Mouse (Mus musculus) spleen, adult 2 months (tissue): Measurements from ENCODE around the gene Ttll8. TPM values are rescaled to one million over a fixed set of nuclear protein-coding genes. Genes with fewer than 3 reads are reported as not detected.

Source experiments
- DNase-seq, 2 experiments: peaks; one replicate each; pipeline versions ENCODE4 v3.0.0 to v3.0.0-alpha.2; 2012 to 2021; ENCODE audit warnings: low spot score in 2 of 2, low read depth in 1 of 2
- H3K27ac ChIP-seq: fragments of 200-500 bp; 2 replicates; pipeline ENCODE4 v1.5.1; 2012; ENCODE audit warnings: low read length, inconsistent platforms; ENCODE audit not compliant: insufficient read depth
- H3K27me3 ChIP-seq: fragments of 200-500 bp; 2 replicates; pipeline ENCODE4 v1.6.1; 2012; ENCODE audit warnings: mild to moderate bottlenecking, moderate library complexity, low read length, inconsistent platforms; ENCODE audit not compliant: control insufficient read depth, insufficient read depth
- H3K36me3 ChIP-seq: fragments of 200-500 bp; 2 replicates; pipeline ENCODE4 v1.6.1; 2012; ENCODE audit warnings: mild to moderate bottlenecking, low read length, inconsistent platforms; ENCODE audit not compliant: control insufficient read depth, insufficient read depth
- H3K4me1 ChIP-seq: fragments of 200-500 bp; 2 replicates; pipeline ENCODE4 v1.6.1; 2011; ENCODE audit warnings: inconsistent platforms; ENCODE audit not compliant: control insufficient read depth, insufficient read depth, insufficient read length
- H3K4me3 ChIP-seq: fragments of 200-500 bp; 2 replicates; pipeline ENCODE4 v1.5.1; 2011; ENCODE audit warnings: mild to moderate bottlenecking, inconsistent platforms; ENCODE audit not compliant: insufficient read depth, insufficient read length; ENCODE audit errors: extremely low read depth
- CTCF ChIP-seq: fragments of 200-500 bp; IDR thresholded peaks from 2 replicates; pipeline ENCODE4 v1.5.1; 2011; ENCODE audit warnings: mild to moderate bottlenecking, inconsistent platforms; ENCODE audit not compliant: insufficient read depth, insufficient read length, insufficient replicate concordance; ENCODE audit errors: extremely low read depth
- POLR2A ChIP-seq: fragments of 200-500 bp; IDR thresholded peaks from 2 replicates; pipeline ENCODE4 v1.6.1; 2011; ENCODE audit warnings: low read depth, low read length, inconsistent platforms
- WGBS: fragments of 180-500 bp; shearing (Covaris S2); methylation state at CpG from one replicate; pipeline ENCODE4 v1.1.7; 2018; 5-methylcytosine and 5-hydroxymethylcytosine counted together
- polyA plus RNA-seq: library from polyadenylated mRNA; depleted of rRNA; stranded (reverse); fragments of >200 nt; gene quantifications from 2 replicates; pipeline ENCODE4 v1.2.3, GENCODE M21; 2012; rRNA removed

Gene Ttll8
- polyA plus RNA-seq, 1 experiment, result not detected

DNA sequence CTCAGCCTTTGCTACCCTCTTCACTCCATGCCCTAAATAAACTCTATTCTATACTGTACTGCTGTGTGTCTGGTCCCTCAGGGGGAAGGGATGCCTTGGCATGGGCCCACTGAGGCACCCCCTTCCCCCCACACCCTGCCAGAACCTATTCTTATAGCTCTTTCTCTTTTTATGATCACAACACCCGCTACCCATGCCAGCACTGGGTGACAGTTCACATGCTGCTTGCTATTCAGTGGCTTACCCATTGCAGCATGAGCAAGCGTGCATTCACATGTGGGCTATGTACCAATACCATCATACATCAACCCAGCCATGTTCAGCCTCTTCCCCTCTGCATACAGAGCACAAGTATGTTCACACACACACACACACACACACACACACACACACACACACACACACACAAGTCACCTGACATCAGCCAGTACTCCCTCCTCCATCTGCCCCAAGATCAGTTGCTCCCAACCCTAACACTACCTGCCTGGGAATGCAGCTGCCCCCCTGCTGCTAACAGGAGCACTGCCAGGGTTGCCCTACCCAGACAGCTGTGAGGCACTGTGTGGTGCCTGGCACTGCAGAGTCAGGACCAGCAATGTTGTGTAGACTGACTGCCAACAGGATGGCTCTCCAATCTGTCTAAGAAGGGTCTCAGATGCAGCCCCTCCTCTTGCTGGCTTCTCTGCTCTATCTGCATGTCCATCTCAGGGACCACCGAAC is 112.5 kb downstream of the Ttll8 start:
- Histone ChIP-seq H3K36me3 (no peaks in the 10 kb centered on the region), H3K27me3 (no peaks in the 10 kb centered on the region), H3K4me3 (no peak overlapping the region), H3K4me1 (no peaks in the 10 kb centered on the region), H3K27ac (no peak overlapping the region)
- 92% methylated on average over 3 of the region's 3 CpGs for WGBS
- TF ChIP-seq CTCF (no peak), POLR2A (no peak)
- no peak for DNase-seq

DNA sequence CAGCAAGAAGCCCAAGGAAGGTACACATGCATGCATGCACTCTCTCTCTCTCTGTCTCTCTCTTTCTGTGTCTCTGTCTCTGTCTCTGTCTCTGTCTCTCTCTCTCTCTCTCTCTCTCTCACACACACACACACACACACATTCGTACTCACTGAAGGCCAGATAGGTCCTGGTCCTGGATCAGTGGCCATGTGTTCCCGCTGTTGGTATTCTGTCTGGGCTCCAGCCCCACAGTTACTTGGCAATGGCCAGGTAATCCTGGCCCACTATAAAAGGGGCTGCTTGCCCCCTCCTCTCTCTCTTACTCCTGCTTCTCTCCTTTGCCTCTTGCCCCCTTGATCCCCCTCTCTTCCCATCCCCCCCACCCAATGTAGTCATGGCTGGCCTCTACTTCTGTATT is 113.1 kb downstream of the Ttll8 start:
- H3K36me3 ChIP-seq, result no peaks in the 10 kb centered on the region
- no peaks in the 10 kb centered on the region for H3K27me3 ChIP-seq
- H3K4me3 ChIP-seq, result no peak overlapping the region
- no peak overlapping the region for H3K27ac ChIP-seq
- WGBS, result 91% methylated on average over 2 of the region's 2 CpGs
- no peak for DNase-seq
- H3K4me1 ChIP-seq, result no peaks in the 10 kb centered on the region
- no peak for TF ChIP-seq POLR2A
- no peak for TF ChIP-seq CTCF

Other genes starting within 250 kb of the Ttll8 start
- 12.6 and 13.2 TPM in 2 replicates for gene Brd1, start 220.2 kb downstream of the Ttll8 start, polyA plus RNA-seq
- gene Zbed4, start 202.8 kb downstream of the Ttll8 start, polyA plus RNA-seq, result 5.0 and 5.8 TPM in 2 replicates
- gene Alg12, start 135.1 kb downstream of the Ttll8 start, polyA plus RNA-seq, result 16.6 and 18.6 TPM in 2 replicates
- 35.7 and 38.9 TPM in 2 replicates for gene Creld2, start 134.8 kb downstream of the Ttll8 start, polyA plus RNA-seq
- gene Pim3, start 92.2 kb downstream of the Ttll8 start, polyA plus RNA-seq, result 16.2 and 20.8 TPM in 2 replicates
- gene Mlc1, start 24.6 kb upstream of the Ttll8 start, polyA plus RNA-seq, result 1.1 TPM in 2 replicates
- gene Mov10l1, start 28.5 kb upstream of the Ttll8 start, polyA plus RNA-seq, result not detected in 2 replicates
- gene Panx2, start 105.3 kb upstream of the Ttll8 start, polyA plus RNA-seq, result not detected in 2 replicates
- 59.5 and 69.9 TPM in 2 replicates for gene Trabd, start 120.7 kb upstream of the Ttll8 start, polyA plus RNA-seq
- gene Selenoo, start 134.7 kb upstream of the Ttll8 start, polyA plus RNA-seq, result 27.7 and 41.4 TPM in 2 replicates
- 38.4 and 45.1 TPM in 2 replicates for gene Tubgcp6, start 168.7 kb upstream of the Ttll8 start, polyA plus RNA-seq
- 76.2 and 86.8 TPM in 2 replicates for gene Hdac10, start 174.3 kb upstream of the Ttll8 start, polyA plus RNA-seq
- gene Mapk12, start 186.3 kb upstream of the Ttll8 start, polyA plus RNA-seq, result 3.7 and 3.9 TPM in 2 replicates
- gene Mapk11, start 195.2 kb upstream of the Ttll8 start, polyA plus RNA-seq, result 29.0 and 35.1 TPM in 2 replicates
- gene Plxnb2, start 226.4 kb upstream of the Ttll8 start, polyA plus RNA-seq, result 89.4 and 96.8 TPM in 2 replicates
- gene Dennd6b, start 242.1 kb upstream of the Ttll8 start, polyA plus RNA-seq, result 25.2 and 30.8 TPM in 2 replicates